Mouse (Mus musculus): ENCODE results near the gene Mfap1b. TPM values are rescaled to one million over a fixed set of nuclear protein-coding genes. Genes with fewer than 3 reads are reported as not detected.
A peak's percentile ranks its signal among the peaks of the same experiment; 100 is the strongest.

Gene Mfap1b
- polyA plus RNA-seq, 1 experiment from 2014 or later, result 47.5 TPM

GRCm38 (mm10) chr2:121456692-121457642, 16.9 kb downstream of the Mfap1b start, which contains the start of gene Serinc4:
Gene Serinc4, minus strand, starts transcription at chr2:121456781.
- no peaks in the 10 kb centered on the region for H3K27me3 ChIP-seq (replicated peaks)
- peak within 1 kb of the TSS; percentile 73 for H3K4me3 ChIP-seq (replicated peaks)
- peak within 1 kb of the TSS; percentile 82 for H3K27ac ChIP-seq
- H3K4me2 ChIP-seq, result peak within 1 kb of the TSS; percentile 59
- peaks cover 10% of the 10 kb centered on the region; the same call in 1 of the 2 replicates for H3K4me1 ChIP-seq
- H3K9me3 ChIP-seq, result no peaks in the 10 kb centered on the region
- peak; percentile 94 for ATAC-seq (ENCODE audit: insufficient read depth, low FRiP score, low read depth)
- 4% methylated on average over 41 of the region's 41 CpGs for WGBS
- H3K9ac ChIP-seq, result peak within 1 kb of the TSS; percentile 62
- H3K36me3 ChIP-seq, result peaks cover 16% of the 10 kb centered on the region

DNA sequence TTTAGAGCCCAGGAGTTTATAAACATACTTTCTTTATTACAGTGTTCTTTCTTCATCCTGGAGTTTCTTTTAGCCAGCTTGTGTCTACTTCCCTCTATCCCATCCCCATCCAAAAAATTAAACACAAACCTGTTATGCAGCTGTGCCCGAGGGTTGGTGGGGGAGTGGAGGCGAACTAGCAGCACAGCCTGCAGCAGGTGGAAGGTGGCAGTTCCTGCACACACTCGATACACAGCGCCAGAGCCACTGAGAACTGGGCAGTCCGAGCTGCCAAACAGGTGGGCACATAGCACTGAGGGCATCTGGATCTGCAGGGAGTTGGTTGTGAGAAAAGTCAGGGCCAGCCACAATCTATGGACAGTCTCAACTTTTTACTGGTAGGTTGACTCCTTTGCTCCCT, 18.3 kb downstream of the Mfap1b start:
- no peaks in the 10 kb centered on the region for H3K27me3 ChIP-seq (replicated peaks)
- H3K9ac ChIP-seq, result no peak overlapping the region
- no peak overlapping the region for H3K4me2 ChIP-seq
- H3K4me1 ChIP-seq, result peaks cover 16% of the 10 kb centered on the region
- ATAC-seq (ENCODE audit: insufficient read depth, low FRiP score, low read depth), result no peak
- 78% methylated on average over 5 of the region's 5 CpGs for WGBS
- no peaks in the 10 kb centered on the region for H3K9me3 ChIP-seq
- H3K27ac ChIP-seq, result no peak overlapping the region
- no peak overlapping the region for H3K4me3 ChIP-seq (replicated peaks)
- H3K36me3 ChIP-seq, result peaks cover 16% of the 10 kb centered on the region

DNA sequence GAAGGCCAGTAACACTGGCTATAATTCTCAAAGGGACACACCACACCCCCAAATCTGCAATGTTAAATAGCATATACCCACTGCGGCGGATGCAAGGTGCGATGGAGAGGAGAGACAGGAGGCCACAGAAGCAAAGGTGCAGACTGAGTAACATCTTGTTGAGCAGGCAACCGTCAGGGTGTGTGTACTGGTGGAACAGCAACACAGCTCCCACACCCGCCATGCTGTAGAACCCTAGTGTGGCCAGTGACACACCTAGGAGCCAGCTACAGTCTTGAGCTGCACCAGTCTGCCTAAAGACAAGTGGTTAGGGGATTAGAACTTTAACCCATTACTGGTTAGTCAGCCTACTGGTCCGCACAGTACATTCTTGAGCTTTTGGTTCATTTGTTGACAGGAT, 19.9 kb downstream of the Mfap1b start:
- H3K9ac ChIP-seq, result no peak overlapping the region
- peaks cover 20% of the 10 kb centered on the region for H3K4me1 ChIP-seq
- H3K27ac ChIP-seq, result no peak overlapping the region
- no peak for ATAC-seq (ENCODE audit: insufficient read depth, low FRiP score, low read depth)
- peaks cover 16% of the 10 kb centered on the region for H3K36me3 ChIP-seq
- H3K9me3 ChIP-seq, result no peaks in the 10 kb centered on the region
- H3K4me3 ChIP-seq (replicated peaks), result no peak overlapping the region
- WGBS, result 84% methylated on average over 6 of the region's 6 CpGs
- H3K27me3 ChIP-seq (replicated peaks), result no peaks in the 10 kb centered on the region
- H3K4me2 ChIP-seq, result no peak overlapping the region

- H3K27ac ChIP-seq, result no peak within 1 kb of the TSS
- no peak within 1 kb of the TSS for H3K9ac ChIP-seq
- no peaks in the 10 kb centered on the region for H3K27me3 ChIP-seq (replicated peaks)
- H3K9me3 ChIP-seq, result no peaks in the 10 kb centered on the region
- H3K36me3 ChIP-seq, result peaks cover 11% of the 10 kb centered on the region; the same call in 1 of the 2 replicates
- H3K4me2 ChIP-seq, result no peak within 1 kb of the TSS
- ATAC-seq (ENCODE audit: insufficient read depth, low FRiP score, low read depth), result no peak
- 67% methylated on average over 4 of the region's 4 CpGs for WGBS
- H3K4me3 ChIP-seq (replicated peaks), result no peak within 1 kb of the TSS
- peaks cover 20% of the 10 kb centered on the region for H3K4me1 ChIP-seq
Observed at GRCm38 (mm10) chr2:121452990-121453389, 20.9 kb downstream of the Mfap1b start, which contains the start of gene Hypk. Gene Hypk, plus strand, starts transcription at chr2:121453290.

DNA sequence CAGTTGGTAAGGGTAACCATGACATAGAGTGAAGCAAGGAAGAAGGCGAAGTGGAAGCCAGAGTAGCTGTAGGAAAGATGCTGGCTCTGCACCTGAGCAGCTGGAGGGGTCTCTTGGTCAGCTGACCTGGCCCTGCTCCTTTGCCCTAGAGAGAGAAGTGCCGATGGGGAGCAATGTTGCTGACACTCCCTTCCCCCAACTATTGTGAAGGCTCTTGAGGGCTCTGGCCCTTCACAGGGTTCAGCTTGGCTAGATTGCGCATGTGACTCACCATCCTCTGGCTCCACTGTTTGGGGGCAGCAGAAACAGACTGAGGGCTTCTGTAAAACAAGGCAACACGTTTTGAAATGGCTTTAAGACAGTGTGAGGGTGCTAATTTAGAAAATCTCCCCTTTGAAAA, 21.5 kb downstream of the Mfap1b start:
- no peak overlapping the region for H3K4me2 ChIP-seq
- ATAC-seq (ENCODE audit: insufficient read depth, low FRiP score, low read depth), result no peak
- H3K4me1 ChIP-seq, result peaks cover 20% of the 10 kb centered on the region
- H3K36me3 ChIP-seq, result peaks cover 11% of the 10 kb centered on the region; the same call in 1 of the 2 replicates
- H3K4me3 ChIP-seq (replicated peaks), result no peak overlapping the region
- no peak overlapping the region for H3K27ac ChIP-seq
- H3K27me3 ChIP-seq (replicated peaks), result no peaks in the 10 kb centered on the region
- no peak overlapping the region for H3K9ac ChIP-seq
- H3K9me3 ChIP-seq, result no peaks in the 10 kb centered on the region
- WGBS, result 73% methylated on average over 4 of the region's 4 CpGs

- ATAC-seq (ENCODE audit: insufficient read depth, low FRiP score, low read depth), result no peak
- Histone ChIP-seq H3K9ac (peak overlapping the region; percentile 100; the same call in 1 of the 2 replicates), H3K9me3 (no peaks in the 10 kb centered on the region), H3K4me1 (peaks cover 14% of the 10 kb centered on the region; the same call in 1 of the 2 replicates), H3K27me3 (replicated peaks) (no peaks in the 10 kb centered on the region), H3K4me2 (peak overlapping the region; percentile 70), H3K27ac (peak overlapping the region; percentile 97), H3K4me3 (replicated peaks) (peak overlapping the region; percentile 100), H3K36me3 (peaks cover 11% of the 10 kb centered on the region; the same call in 1 of the 2 replicates)
- 0% methylated on average over 7 of the region's 7 CpGs for WGBS
Observed at GRCm38 (mm10) chr2:121450093-121450492, 23.8 kb downstream of the Mfap1b start.

GRCm38 (mm10) chr2:121449545-121450011, 24.3 kb downstream of the Mfap1b start:
- Histone ChIP-seq H3K36me3 (peaks cover 11% of the 10 kb centered on the region; the same call in 1 of the 2 replicates), H3K4me3 (replicated peaks) (peak overlapping the region; percentile 100), H3K4me2 (peak overlapping the region; percentile 70), H3K27me3 (replicated peaks) (no peaks in the 10 kb centered on the region), H3K4me1 (peaks cover 14% of the 10 kb centered on the region; the same call in 1 of the 2 replicates), H3K9ac (peak overlapping the region; percentile 100), H3K9me3 (no peaks in the 10 kb centered on the region), H3K27ac (peak overlapping the region; percentile 97)
- peak; percentile 9; the same call in 1 of the 2 replicates for ATAC-seq (ENCODE audit: insufficient read depth, low FRiP score, low read depth)
- WGBS, result under 1% methylated on average over 52 of the region's 54 CpGs

GRCm38 (mm10) chr2:121448739-121449535, 24.9 kb downstream of the Mfap1b start, which contains the start of gene Serf2:
Gene Serf2, plus strand, starts transcription at chr2:121449195.
- Histone ChIP-seq H3K9ac (peak within 1 kb of the TSS; percentile 100), H3K4me1 (peaks cover 14% of the 10 kb centered on the region; the same call in 1 of the 2 replicates), H3K4me2 (peak within 1 kb of the TSS; percentile 83), H3K27ac (peak within 1 kb of the TSS; percentile 97), H3K27me3 (replicated peaks) (no peaks in the 10 kb centered on the region), H3K9me3 (no peaks in the 10 kb centered on the region), H3K36me3 (peaks cover 11% of the 10 kb centered on the region; the same call in 1 of the 2 replicates), H3K4me3 (replicated peaks) (peak within 1 kb of the TSS; percentile 100)
- peak; percentile 98 for ATAC-seq (ENCODE audit: insufficient read depth, low FRiP score, low read depth)
- WGBS, result under 1% methylated on average over 64 of the region's 74 CpGs

DNA sequence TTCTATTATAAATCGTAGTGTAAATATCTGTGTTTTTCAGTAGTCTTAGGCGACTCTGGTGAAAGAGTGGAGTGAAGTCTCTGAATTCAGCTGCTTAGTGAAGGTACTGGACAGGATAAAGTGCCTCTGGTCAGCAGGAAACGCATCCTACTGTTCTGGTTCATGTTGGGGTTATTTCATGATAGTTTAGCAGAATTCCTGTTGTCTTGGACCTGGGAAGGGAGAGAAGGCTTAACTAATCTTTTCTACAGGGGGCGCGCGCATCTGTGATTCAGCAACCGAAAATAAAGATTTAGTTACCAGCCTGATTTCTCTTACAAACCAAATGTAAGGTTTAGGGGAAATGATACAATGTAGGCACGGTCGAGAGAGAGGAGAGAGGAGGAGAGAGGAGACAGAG, 25.7 kb downstream of the Mfap1b start:
- ATAC-seq (ENCODE audit: insufficient read depth, low FRiP score, low read depth), result no peak
- H3K9me3 ChIP-seq, result no peaks in the 10 kb centered on the region
- H3K9ac ChIP-seq, result no peak overlapping the region; the same call in 1 of the 2 replicates
- peak overlapping the region; percentile 83 for H3K4me2 ChIP-seq
- peak overlapping the region; percentile 97 for H3K27ac ChIP-seq
- peaks cover 13% of the 10 kb centered on the region; the same call in 1 of the 2 replicates for H3K4me1 ChIP-seq
- peaks cover 11% of the 10 kb centered on the region; the same call in 1 of the 2 replicates for H3K36me3 ChIP-seq
- no peaks in the 10 kb centered on the region for H3K27me3 ChIP-seq (replicated peaks)
- peak overlapping the region; percentile 100 for H3K4me3 ChIP-seq (replicated peaks)
- WGBS, result 9% methylated on average over 9 of the region's 9 CpGs

DNA sequence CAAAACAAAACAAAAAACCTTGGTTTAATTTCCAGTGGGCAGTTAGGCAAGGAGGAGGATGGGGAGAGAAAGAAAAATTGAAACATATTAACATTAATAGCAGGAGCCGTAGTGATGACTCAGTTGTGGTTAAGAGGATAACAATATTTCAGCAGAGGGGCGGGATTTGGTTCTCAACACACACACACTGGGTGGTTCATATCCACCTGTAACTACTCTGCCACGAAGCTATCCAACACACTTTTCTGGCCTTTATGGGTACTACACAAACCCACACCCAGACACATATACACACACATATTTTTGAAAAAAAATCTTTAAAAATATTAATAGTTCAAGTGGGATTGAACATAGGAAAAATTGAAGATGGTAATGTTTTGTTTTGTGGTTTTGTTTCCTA, 26.9 kb downstream of the Mfap1b start:
- Histone ChIP-seq H3K36me3 (no peaks in the 10 kb centered on the region), H3K4me2 (no peak overlapping the region), H3K4me3 (replicated peaks) (no peak overlapping the region), H3K27ac (no peak overlapping the region), H3K9me3 (no peaks in the 10 kb centered on the region), H3K4me1 (peaks cover 19% of the 10 kb centered on the region), H3K9ac (no peak overlapping the region), H3K27me3 (replicated peaks) (no peaks in the 10 kb centered on the region)
- no peak for ATAC-seq (ENCODE audit: insufficient read depth, low FRiP score, low read depth)
- 76% methylated on average over 3 of the region's 3 CpGs for WGBS

- no peak overlapping the region for H3K4me3 ChIP-seq (replicated peaks)
- H3K9me3 ChIP-seq, result no peaks in the 10 kb centered on the region
- no peak overlapping the region for H3K9ac ChIP-seq
- no peak overlapping the region for H3K4me2 ChIP-seq
- no peaks in the 10 kb centered on the region for H3K36me3 ChIP-seq
- 83% methylated on average over 4 of the region's 4 CpGs for WGBS
- H3K4me1 ChIP-seq, result peaks cover 20% of the 10 kb centered on the region
- H3K27ac ChIP-seq, result no peak overlapping the region
- H3K27me3 ChIP-seq (replicated peaks), result no peaks in the 10 kb centered on the region
- ATAC-seq (ENCODE audit: insufficient read depth, low FRiP score, low read depth), result no peak
Observed at GRCm38 (mm10) chr2:121446506-121446905, 27.4 kb downstream of the Mfap1b start.
